Mouse (Mus musculus) forebrain, embryonic 12.5 days (tissue): Measurements from ENCODE around the gene Aff1. TPM values are rescaled to one million over a fixed set of nuclear protein-coding genes. Genes with fewer than 3 reads are reported as not detected.

Source experiments
- ATAC-seq: fragments of 200-750 bp; cut with Nextera tagmentation; 2 replicates; pipeline ENCODE4 v1.8.0; 2017; ENCODE audit warnings: moderate TSS enrichment; ENCODE audit not compliant: low FRiP score
- H3K27ac ChIP-seq: fragments of 300-500 bp; sonication (generic); 2 replicates; pipeline ENCODE4 v1.5.1; 2016; ENCODE audit warnings: mild to moderate bottlenecking
- H3K27me3 ChIP-seq: fragments of 300-500 bp; sonication (generic); 2 replicates; pipeline ENCODE4 v1.6.1; 2016; ENCODE audit warnings: mild to moderate bottlenecking
- H3K36me3 ChIP-seq: fragments of 300-500 bp; sonication (generic); replicated peaks from 2 replicates; pipeline ENCODE4 v1.6.1; 2016; ENCODE audit warnings: mild to moderate bottlenecking
- H3K4me1 ChIP-seq: fragments of 300-500 bp; sonication (generic); 2 replicates; pipeline ENCODE4 v1.6.1; 2016
- H3K4me2 ChIP-seq: fragments of 300-500 bp; sonication (generic); 2 replicates; pipeline ENCODE4 v1.6.1; 2016; ENCODE audit warnings: mild to moderate bottlenecking, moderate library complexity
- H3K4me3 ChIP-seq: fragments of 300-500 bp; sonication (generic); replicated peaks from 2 replicates; pipeline ENCODE4 v1.5.1; 2016; ENCODE audit warnings: mild to moderate bottlenecking
- H3K9ac ChIP-seq: fragments of 300-500 bp; sonication (generic); 2 replicates; pipeline ENCODE4 v1.6.1; 2016; ENCODE audit warnings: mild to moderate bottlenecking
- H3K9me3 ChIP-seq: fragments of 300-500 bp; sonication (generic); 2 replicates; pipeline ENCODE4 v1.6.1; 2016
- WGBS: fragments of 180-500 bp; shearing (Covaris S2); methylation state at CpG from one replicate; pipeline ENCODE4 v1.1.7; 2016; 5-methylcytosine and 5-hydroxymethylcytosine counted together
- polyA plus RNA-seq: library from polyadenylated mRNA; unstranded; fragments of >200 nt; fragmentation: Nextera tagmentation; extraction: Ambion mirVana; gene quantifications from 2 replicates; pipeline ENCODE4 v1.2.1, GENCODE M21; 2016

Gene Aff1
- polyA plus RNA-seq, 1 experiment from 2014 or later, result 3.7 TPM

DNA sequence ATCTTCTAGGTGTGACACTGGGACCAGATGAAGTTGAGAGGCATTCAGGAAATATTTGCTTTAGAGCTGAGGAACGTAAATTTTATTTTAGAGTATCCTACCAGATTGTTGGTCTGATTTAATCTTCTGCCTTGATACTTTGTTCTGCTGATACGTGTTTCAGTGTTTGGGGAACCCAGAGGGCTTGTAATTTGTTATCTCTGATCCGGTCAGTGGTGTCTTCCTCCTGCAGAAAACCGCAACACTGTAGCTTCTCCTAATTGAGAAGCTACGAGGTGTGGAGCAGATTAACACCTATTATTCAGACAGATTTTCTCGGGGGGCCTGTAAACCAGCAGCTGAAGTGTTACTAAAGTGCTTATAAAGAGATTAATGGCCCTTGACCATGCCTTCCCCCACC, 27.0 kb downstream of the Aff1 start:
- no peak for ATAC-seq
- H3K4me3 ChIP-seq, result no peak overlapping the region
- no peaks in the 10 kb centered on the region for H3K9me3 ChIP-seq
- H3K27ac ChIP-seq, result no peak overlapping the region
- peaks cover 6% of the 10 kb centered on the region for H3K4me1 ChIP-seq
- no peak overlapping the region for H3K9ac ChIP-seq
- WGBS, result 24% methylated on average over 6 of the region's 6 CpGs
- no peaks in the 10 kb centered on the region for H3K27me3 ChIP-seq
- H3K4me2 ChIP-seq, result no peak overlapping the region
- no peaks in the 10 kb centered on the region for H3K36me3 ChIP-seq

- Histone ChIP-seq H3K4me1 (peaks cover 13% of the 10 kb centered on the region), H3K27ac (no peak overlapping the region), H3K27me3 (no peaks in the 10 kb centered on the region), H3K9ac (no peak overlapping the region), H3K36me3 (no peaks in the 10 kb centered on the region), H3K4me2 (no peak overlapping the region), H3K4me3 (no peak overlapping the region), H3K9me3 (no peaks in the 10 kb centered on the region)
- WGBS, result 57% methylated on average over 3 of the region's 3 CpGs
- no peak for ATAC-seq
These were observed 27.7 kb downstream of the Aff1 start for GRCm38 (mm10) chr5:103719851-103720250.

GRCm38 (mm10) chr5:103720967-103721366, 28.8 kb downstream of the Aff1 start:
- Histone ChIP-seq H3K4me3 (no peak overlapping the region), H3K9me3 (no peaks in the 10 kb centered on the region), H3K4me1 (peaks cover 22% of the 10 kb centered on the region), H3K27ac (no peak overlapping the region), H3K4me2 (no peak overlapping the region), H3K27me3 (no peaks in the 10 kb centered on the region), H3K9ac (no peak overlapping the region), H3K36me3 (no peaks in the 10 kb centered on the region)
- WGBS, result 81% methylated on average over 6 of the region's 6 CpGs
- no peak for ATAC-seq

GRCm38 (mm10) chr5:103721490-103721889, 29.3 kb downstream of the Aff1 start:
- Histone ChIP-seq H3K9me3 (no peaks in the 10 kb centered on the region), H3K27me3 (no peaks in the 10 kb centered on the region), H3K36me3 (no peaks in the 10 kb centered on the region), H3K4me1 (peaks cover 23% of the 10 kb centered on the region), H3K4me3 (no peak overlapping the region), H3K27ac (no peak overlapping the region), H3K4me2 (no peak overlapping the region), H3K9ac (no peak overlapping the region)
- ATAC-seq, result no peak
- 83% methylated on average over 4 of the region's 4 CpGs for WGBS

DNA sequence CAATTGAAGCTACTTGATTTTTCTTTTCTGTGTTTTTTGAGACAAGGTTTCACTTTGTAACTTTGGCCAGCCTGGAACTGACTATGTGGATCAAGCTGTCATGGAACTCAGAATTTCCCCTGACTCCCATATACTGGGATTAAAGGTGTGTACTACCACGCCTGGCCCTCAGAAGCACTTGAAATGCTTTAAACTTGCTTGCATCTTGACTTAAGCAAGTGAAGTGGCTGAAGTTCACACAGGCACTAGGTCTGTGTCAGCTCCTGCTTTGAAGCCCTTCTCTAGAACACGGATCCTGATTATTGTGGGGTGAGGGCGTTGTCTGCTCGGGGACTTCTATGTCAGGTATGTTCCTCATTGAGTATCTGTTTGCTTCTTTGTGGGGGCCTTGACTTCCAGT, 30.5 kb downstream of the Aff1 start:
- H3K27ac ChIP-seq, result no peak overlapping the region
- H3K4me2 ChIP-seq, result no peak overlapping the region
- no peak for ATAC-seq
- no peaks in the 10 kb centered on the region for H3K36me3 ChIP-seq
- 86% methylated on average over 4 of the region's 4 CpGs for WGBS
- H3K4me3 ChIP-seq, result no peak overlapping the region
- H3K9me3 ChIP-seq, result no peaks in the 10 kb centered on the region
- no peaks in the 10 kb centered on the region for H3K27me3 ChIP-seq
- peaks cover 24% of the 10 kb centered on the region for H3K4me1 ChIP-seq
- no peak overlapping the region for H3K9ac ChIP-seq

DNA sequence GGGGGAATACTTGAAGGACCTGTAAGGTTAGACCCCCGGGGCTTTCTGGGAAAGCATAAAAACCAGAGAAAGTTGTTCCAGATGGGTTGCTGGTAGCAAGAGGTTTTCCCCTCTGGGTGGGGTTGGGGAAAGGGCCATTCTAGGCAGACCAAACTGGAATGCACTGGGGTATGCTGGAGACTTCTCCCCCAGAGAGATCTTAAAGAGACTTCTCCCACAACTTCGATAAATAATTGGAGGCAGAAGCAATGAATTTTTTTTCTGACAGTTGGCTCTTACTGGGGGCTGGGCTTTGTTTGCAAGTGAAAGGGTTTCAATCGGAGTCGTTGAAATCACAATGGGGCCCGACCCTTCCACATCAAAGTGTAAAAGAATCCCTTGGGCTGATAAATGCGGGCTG, 32.2 kb downstream of the Aff1 start:
- WGBS, result 1% methylated on average over 6 of the region's 6 CpGs
- H3K27ac ChIP-seq, result no peak overlapping the region
- ATAC-seq, result no peak

DNA sequence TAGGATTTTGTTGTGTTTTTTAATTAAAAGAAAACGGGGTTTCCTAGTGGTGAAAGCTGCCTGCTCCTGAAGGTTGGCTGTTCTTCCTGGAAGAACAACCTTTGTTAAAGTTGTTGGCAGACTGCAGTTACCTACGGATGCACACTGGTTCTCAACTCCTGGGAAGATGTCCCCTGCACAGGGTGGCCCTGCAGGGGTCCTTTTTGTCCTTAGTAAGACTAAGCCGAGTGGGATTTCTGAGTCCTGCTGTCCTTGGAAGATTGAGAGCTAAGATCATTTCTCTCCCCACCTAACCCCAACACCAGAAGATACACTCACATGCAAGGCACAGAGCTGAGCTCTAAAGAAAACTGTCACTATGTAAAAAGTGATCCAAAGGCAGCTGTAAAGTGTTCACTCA, 32.6 kb downstream of the Aff1 start:
- no peak overlapping the region for H3K9ac ChIP-seq
- no peak overlapping the region for H3K27ac ChIP-seq
- peaks cover 19% of the 10 kb centered on the region for H3K4me1 ChIP-seq
- H3K4me3 ChIP-seq, result no peak overlapping the region
- 3% methylated on average over 3 of the region's 3 CpGs for WGBS
- no peaks in the 10 kb centered on the region for H3K36me3 ChIP-seq
- no peaks in the 10 kb centered on the region for H3K27me3 ChIP-seq
- no peak for ATAC-seq
- no peak overlapping the region for H3K4me2 ChIP-seq
- H3K9me3 ChIP-seq, result no peaks in the 10 kb centered on the region

More for the DNA sequence above, 32.2 kb downstream of the Aff1 start:
- Histone ChIP-seq H3K4me3 (no peak overlapping the region), H3K36me3 (no peaks in the 10 kb centered on the region), H3K9me3 (no peaks in the 10 kb centered on the region), H3K4me2 (no peak overlapping the region), H3K4me1 (peaks cover 21% of the 10 kb centered on the region), H3K27me3 (no peaks in the 10 kb centered on the region), H3K9ac (no peak overlapping the region)

- Histone ChIP-seq H3K27ac (no peak overlapping the region), H3K36me3 (no peaks in the 10 kb centered on the region), H3K4me3 (no peak overlapping the region), H3K27me3 (no peaks in the 10 kb centered on the region), H3K9ac (no peak overlapping the region), H3K4me2 (no peak overlapping the region), H3K9me3 (no peaks in the 10 kb centered on the region), H3K4me1 (peaks cover 19% of the 10 kb centered on the region)
- ATAC-seq, result no peak
- 53% methylated on average over 9 of the region's 9 CpGs for WGBS
These were observed 33.3 kb downstream of the Aff1 start for GRCm38 (mm10) chr5:103725268-103726149.

GRCm38 (mm10) chr5:103726281-103726938, 34.2 kb downstream of the Aff1 start:
- ATAC-seq, result no peak
- H3K4me1 ChIP-seq, result peaks cover 19% of the 10 kb centered on the region
- H3K27me3 ChIP-seq, result no peaks in the 10 kb centered on the region
- no peak overlapping the region for H3K4me3 ChIP-seq
- H3K36me3 ChIP-seq, result no peaks in the 10 kb centered on the region
- 64% methylated on average over 8 of the region's 8 CpGs for WGBS
- no peaks in the 10 kb centered on the region for H3K9me3 ChIP-seq
- H3K27ac ChIP-seq, result no peak overlapping the region
- H3K9ac ChIP-seq, result no peak overlapping the region
- H3K4me2 ChIP-seq, result no peak overlapping the region

GRCm38 (mm10) chr5:103727777-103728395, 35.7 kb downstream of the Aff1 start:
- no peak for ATAC-seq
- Histone ChIP-seq H3K27me3 (no peaks in the 10 kb centered on the region), H3K9me3 (no peaks in the 10 kb centered on the region), H3K9ac (no peak overlapping the region), H3K4me3 (no peak overlapping the region), H3K27ac (no peak overlapping the region), H3K4me2 (no peak overlapping the region), H3K4me1 (peaks cover 19% of the 10 kb centered on the region), H3K36me3 (no peaks in the 10 kb centered on the region)
- 80% methylated on average over 4 of the region's 4 CpGs for WGBS

DNA sequence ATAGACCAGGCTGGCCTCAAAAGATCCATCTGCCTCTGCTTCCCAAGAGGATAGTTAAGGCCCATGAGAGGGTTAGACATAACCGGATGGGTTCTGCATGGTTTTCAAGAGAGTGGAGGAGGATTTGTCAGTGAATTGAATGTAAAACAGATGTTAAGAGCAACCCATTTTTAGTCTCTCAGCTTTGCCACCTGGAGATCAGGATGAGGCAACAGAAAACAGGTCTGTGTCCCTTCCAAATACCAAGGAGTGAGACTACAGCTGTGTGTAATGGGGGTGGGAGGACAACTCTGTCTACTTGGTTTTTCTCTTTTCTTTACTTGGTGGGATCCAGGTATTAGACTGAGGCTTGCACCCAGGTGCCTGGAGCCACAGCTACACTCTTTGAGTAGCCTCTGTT, 37.1 kb downstream of the Aff1 start:
- Histone ChIP-seq H3K4me1 (peaks cover 18% of the 10 kb centered on the region), H3K4me2 (no peak overlapping the region), H3K9me3 (no peaks in the 10 kb centered on the region), H3K36me3 (no peaks in the 10 kb centered on the region), H3K27me3 (no peaks in the 10 kb centered on the region), H3K9ac (no peak overlapping the region), H3K4me3 (no peak overlapping the region), H3K27ac (no peak overlapping the region)
- WGBS, result 88% methylated on average over 1 of the region's 1 CpGs
- ATAC-seq, result no peak

GRCm38 (mm10) chr5:103730142-103730541, 38.0 kb downstream of the Aff1 start:
- 95% methylated on average over 1 of the region's 1 CpGs for WGBS
- no peak for ATAC-seq
- Histone ChIP-seq H3K9me3 (no peaks in the 10 kb centered on the region), H3K4me1 (peaks cover 8% of the 10 kb centered on the region), H3K27ac (no peak overlapping the region), H3K9ac (no peak overlapping the region), H3K4me2 (no peak overlapping the region), H3K4me3 (no peak overlapping the region), H3K36me3 (no peaks in the 10 kb centered on the region), H3K27me3 (no peaks in the 10 kb centered on the region)
